Mouse (Mus musculus) layer of hippocampus, adult 9-10 months (tissue): ENCODE results near the gene Dnajc13.

Source experiments
- DNase-seq: peaks from one replicate; pipeline ENCODE4 v3.0.0; 2022; ENCODE audit warnings: low spot score

The Dnajc13 gene

GRCm38 (mm10) chr9:104254408-104255180 lies 8.1 kb downstream of the Dnajc13 start:
- DNase-seq: no peak

- DNase-seq: no peak
Observed at GRCm38 (mm10) chr9:104252637-104253036, 10.1 kb downstream of the Dnajc13 start.

DNA sequence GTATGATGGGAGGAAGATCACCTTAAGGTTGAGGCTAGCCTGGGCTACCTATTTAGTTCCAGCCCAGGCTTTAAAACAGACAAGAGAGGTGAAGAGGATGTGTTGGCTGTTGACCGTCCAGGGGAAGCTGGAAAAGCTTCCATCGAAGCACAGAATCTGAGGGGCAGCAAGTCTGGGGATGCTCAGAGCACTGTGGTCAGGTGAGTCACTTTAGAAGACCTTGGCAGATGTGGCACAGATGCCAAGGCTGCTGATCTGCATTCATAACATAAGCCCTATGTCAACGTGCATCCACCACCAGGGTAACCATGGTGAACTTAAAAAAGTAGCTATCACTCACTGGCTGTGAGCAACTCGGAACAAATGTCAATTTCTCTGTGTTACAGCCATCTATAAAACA lies 11.0 kb downstream of the Dnajc13 start:
- DNase-seq: no peak

DNA sequence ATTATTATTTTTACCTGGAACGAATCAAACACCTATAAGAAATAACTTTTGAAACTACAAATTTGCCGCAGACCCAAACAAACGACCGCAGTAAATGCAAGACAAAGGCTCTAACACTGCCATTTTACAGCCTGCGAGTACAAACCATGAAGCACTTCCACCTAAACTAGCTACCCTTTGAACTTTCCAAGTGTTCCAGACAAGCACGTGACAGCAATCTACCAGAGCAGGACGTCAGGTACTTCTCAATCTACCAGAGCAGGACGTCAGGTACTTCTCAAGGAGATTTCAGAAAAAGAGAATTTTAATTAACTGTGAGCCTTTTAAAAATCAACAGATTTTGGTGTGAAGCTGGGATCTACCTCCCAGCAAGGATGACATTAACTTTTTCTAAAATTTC lies 11.6 kb downstream of the Dnajc13 start:
- DNase-seq: no peak

- DNase-seq: no peak
Observed at GRCm38 (mm10) chr9:104247307-104247987, 15.3 kb downstream of the Dnajc13 start.

GRCm38 (mm10) chr9:104243799-104244466 lies 18.8 kb downstream of the Dnajc13 start:
- no peak for DNase-seq

DNA sequence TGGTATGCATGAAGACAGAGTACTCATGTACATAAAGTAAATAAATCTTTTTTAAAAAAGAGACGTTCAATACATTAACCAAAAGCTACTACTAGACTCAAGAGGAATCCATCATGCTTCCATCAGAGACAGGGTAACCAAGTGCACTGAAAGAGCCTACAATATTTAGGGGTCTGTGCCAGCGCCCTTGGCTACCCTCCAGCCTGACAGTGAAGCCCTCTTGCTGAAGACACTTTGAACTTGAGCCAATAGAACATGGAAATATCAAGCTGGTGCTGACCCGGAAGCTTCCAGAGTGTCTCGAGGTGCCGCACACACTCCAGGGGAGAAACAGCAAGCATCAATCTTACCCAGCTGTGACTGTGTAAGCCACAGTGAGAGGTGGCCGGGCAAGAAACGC lies 22.6 kb downstream of the Dnajc13 start:
- no peak for DNase-seq

- no peak for DNase-seq
Observed at GRCm38 (mm10) chr9:104239076-104239475, 23.7 kb downstream of the Dnajc13 start.

DNA sequence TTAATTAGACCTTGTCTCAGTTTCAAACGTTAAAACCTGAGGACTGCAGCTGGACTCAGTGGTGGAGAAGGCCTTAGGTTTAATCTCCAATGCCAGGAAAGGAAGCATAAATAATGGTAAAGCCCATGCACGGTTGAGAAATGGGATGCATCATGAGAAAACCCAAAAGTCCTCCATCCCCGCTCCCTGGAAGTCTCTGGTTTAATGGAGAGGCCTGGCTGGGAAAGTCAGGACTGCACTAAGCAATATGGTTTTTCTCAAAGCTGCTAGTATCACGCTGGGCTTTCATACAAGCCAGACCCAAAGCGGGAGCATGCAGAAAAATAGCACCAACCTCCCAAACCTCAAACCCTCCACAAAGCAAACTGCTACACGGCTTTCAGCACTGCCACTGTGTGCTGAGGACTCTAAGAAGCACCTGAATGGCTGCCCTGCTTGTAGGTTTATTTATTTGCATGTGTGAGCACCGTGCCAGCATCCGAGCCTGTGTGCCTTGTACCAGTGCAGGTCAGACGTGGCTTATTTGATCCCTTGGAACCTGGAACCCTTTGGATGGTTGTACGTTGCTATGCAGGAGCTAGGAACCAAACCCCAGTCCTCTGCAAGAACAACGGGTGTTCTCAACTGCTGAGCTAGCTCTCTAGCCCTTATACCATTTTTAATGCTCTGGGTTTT lies 26.3 kb downstream of the Dnajc13 start:
- no peak for DNase-seq

DNA sequence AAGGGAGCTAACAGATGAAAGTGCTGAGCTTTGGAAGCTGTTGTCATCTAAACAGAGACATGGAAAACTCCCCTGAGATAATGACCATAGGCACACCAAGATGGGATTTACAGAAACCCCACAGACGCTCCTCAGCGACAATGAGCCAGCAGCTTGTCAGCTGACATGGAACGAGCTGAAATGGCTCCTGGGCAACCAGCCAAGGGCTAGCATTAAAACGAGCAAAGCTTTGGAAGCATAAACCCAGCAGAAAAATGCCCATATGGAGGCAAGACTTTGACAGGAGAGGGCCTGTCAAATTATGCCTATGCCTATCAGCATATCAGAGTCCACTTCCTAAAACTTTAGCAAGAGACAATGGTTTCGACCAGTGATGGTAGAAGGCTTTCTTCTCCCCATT lies 27.0 kb downstream of the Dnajc13 start:
- no peak for DNase-seq

- no peak for DNase-seq
Observed at GRCm38 (mm10) chr9:104233815-104234214, 28.9 kb downstream of the Dnajc13 start.

- no peak for DNase-seq
Observed at GRCm38 (mm10) chr9:104233060-104233459, 29.7 kb downstream of the Dnajc13 start.

DNA sequence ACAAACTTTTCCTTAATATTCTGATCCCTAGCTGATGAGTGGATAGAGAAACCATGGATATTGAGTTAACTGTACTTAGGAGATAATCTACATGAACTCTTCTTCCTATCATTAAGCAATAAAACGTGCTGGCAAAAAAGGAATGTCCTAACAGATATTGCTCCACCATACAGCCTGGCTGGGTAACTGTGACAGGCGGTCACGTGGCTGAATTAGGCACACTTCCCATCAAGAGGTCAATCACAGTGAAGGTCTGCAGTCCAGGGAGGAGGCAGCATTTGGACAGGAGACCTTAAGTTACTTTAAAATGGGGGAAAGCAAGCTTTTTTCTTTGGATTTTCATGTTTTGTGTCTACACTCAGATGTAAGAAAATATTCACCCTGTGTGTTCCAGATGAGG lies 30.7 kb downstream of the Dnajc13 start:
- no peak for DNase-seq

DNA sequence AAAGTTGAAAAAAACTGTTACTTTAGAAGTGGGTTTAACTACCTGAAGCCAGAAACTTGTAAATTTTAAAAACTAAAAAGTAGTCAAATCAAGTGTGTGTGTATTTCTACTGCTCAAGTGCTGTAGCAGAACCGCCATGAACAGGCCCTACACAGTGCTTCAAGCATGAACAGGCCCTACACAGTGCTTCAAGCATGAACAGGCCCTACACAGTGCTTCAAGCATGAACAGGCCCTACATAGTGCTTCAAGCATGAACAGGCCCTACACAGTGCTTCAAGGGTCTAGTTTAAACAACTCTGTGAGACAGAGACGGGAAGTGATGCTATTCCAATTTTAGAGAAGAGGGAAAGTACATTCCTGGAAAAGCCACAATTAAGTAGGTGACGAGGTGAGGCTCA lies 51.3 kb downstream of the Dnajc13 start:
- no peak for DNase-seq

GRCm38 (mm10) chr9:104203851-104204250 lies 58.9 kb downstream of the Dnajc13 start:
- no peak for DNase-seq

DNA sequence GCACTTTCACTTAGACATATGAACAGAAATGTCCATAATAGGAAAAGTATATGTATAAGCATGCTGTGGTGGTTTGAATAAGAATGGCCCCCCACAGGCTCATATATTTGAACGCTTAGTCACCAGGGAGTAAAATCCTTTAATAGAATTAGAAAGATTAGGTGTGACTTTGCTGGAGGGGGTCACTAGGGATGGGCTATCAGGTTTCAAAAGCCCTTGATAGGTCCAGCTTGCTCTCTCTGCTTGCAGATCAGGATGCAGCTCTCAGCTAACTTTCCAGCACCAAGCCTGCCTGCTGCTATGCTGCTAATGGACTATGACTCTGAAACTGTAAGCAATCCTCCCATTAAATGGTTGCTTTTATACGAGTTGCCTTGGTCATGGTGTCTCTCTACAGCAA lies 68.2 kb downstream of the Dnajc13 start:
- DNase-seq: no peak

DNA sequence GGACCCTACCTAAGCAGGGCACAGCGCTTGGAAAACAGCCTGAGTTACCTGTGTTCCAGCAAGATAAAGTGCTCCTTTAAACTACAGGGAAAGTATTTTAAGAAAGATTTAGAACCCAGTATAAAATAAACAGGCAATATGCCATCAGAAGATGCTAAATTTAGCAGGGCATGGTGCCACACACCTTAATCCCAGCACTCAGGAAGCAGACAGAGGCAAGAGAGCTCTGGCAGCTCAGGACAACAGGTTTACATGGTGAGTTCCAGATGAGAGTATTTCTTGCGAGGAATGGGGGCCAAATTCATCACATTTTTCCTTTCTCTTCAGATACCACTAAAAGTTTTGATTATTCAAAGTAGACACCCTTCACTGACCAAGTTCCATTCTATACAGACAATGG lies 68.8 kb downstream of the Dnajc13 start:
- DNase-seq: no peak

GRCm38 (mm10) chr9:104193327-104193726 lies 69.4 kb downstream of the Dnajc13 start:
- no peak for DNase-seq

DNA sequence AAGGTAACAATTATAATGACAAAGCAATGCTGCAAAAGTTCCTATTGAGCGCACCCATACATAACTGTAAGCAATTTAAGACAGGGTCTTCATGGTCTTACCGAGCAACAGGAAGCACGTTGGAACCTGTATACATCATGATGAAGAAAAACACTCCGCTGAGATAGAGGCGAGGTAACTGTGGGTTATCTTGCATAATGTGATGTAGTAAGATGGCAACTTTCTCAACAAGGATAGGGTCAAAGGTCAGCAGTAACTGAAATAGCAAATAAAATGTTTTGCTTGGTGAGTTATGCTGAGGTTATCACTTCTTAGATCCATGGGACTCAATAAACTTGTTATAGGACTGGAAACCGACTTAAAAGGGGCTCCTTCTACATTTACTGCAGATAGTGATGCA lies 70.2 kb downstream of the Dnajc13 start:
- no peak for DNase-seq

DNA sequence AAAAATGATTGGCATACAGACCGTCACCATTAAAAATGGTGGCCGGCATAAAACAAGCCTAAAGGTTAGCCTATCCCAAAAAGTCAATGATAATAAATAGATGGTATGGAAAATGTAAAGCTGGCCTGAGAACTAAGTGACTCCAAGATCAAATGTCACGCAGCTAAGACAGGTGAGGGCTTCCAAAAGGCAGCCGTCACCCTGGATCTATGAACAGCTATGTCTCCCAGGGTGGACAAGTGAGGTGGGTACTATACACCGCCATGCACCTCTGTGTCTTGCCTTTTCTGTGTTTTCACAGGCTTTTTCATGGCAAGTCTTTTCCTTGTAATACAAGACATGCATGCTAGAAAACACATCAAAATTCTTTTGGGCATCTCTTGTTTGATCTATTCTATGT lies 73.1 kb downstream of the Dnajc13 start:
- DNase-seq: no peak

DNA sequence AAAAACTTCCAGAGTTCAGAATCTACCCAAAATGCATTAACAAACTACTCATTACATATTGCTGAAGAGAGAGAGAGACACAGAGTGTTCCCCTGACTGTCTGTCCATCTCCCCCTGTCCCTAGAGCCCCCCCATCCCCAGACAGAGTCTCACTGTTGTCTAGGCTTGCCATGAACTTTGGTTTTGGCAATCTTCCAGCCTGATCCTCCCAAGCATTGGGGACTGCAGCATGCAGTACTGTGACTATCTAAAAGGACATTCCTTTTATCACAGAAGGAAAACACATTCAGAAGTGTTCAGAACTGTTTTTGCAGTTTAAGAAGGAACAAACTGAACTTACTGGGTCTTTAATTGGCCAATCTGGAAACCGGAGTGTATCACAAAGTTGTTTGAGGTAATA lies 74.0 kb downstream of the Dnajc13 start:
- DNase-seq: no peak

DNA sequence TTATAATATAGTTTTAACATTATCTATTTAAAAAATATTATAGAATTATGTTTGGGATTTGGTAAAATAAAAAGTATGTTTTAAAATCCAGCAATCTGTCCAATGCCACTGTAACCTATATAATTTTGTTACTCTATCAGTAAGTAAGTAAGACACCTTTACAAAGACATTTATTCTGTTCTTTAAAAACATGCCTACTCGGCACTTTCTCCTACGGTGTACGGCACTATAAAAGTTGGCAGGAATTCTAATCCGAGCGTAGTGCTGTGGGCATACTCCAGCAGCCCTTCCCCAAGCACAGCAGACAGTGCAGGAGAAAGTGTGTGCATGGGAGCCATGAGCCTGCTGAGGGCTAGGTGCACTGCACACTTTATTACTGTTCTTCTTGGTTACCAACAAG lies 75.7 kb downstream of the Dnajc13 start:
- DNase-seq: no peak

- no peak for DNase-seq
Observed at GRCm38 (mm10) chr9:104183181-104183580, 79.5 kb downstream of the Dnajc13 start.
